Mouse (Mus musculus): ENCODE data around the gene Ache.

DNA sequence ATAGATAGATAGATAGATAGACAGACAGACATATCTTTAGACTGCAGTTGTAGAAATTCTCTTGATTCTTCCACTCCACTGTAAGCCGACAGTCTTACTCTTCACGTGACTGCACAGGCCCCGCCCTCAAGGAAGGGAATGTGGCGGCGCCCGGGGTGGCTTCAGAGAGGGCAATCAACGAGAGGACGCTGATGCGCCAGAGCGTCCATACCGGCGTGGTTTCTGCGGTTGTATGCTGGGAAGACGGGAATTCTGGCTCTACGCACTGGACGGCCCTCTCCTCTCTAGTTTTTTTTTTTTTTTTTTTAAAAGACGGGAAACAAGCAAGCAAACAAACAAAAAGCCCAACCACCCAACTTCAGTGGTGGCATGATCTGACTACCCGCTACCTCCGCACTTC, 50.9 kb downstream of the Ache start:
- TF ChIP-seq CTCF (conservative IDR thresholded peaks at IDR 0.05; ENCODE audit: low read length), result no peak
- no peak for TF ChIP-seq NANOG (IDR thresholded peaks at IDR 0.05; ENCODE audit: borderline replicate concordance, low read length)
- no peak for TF ChIP-seq POU5F1 (IDR thresholded peaks at IDR 0.05; ENCODE audit: borderline replicate concordance, low read length)

Data from E14TG2a.4 (cell line).